Mouse (Mus musculus) heart, adult 2 months (tissue): ENCODE results near the gene Reep3.

ENCODE experiments used
- CTCF ChIP-seq: fragments of 200-600 bp; IDR thresholded peaks from 2 replicates; pipeline ENCODE4 v1.8.1; 2022; ENCODE audit warnings: antibody characterized with exemption, mild to moderate bottlenecking, moderate library complexity
- EP300 ChIP-seq: fragments of 200-500 bp; IDR thresholded peaks from 2 replicates; pipeline ENCODE4 v1.6.1; 2011; ENCODE audit warnings: low read depth, low read length, control low read depth; ENCODE audit not compliant: insufficient read depth

GRCm38 (mm10) chr10:66969581-66969980 is 127.2 kb downstream of the Reep3 start:
- TF ChIP-seq EP300 (no peak), CTCF (no peak)
